Mouse (Mus musculus) lung, embryonic 14.5 days (tissue): ENCODE measurements around the gene Tyw3. TPM values are rescaled to one million over a fixed set of nuclear protein-coding genes. Genes with fewer than 3 reads are reported as not detected.
"Not testable (repeated sequence)": the region's sequence is repeated elsewhere in the genome, so short reads cannot be mapped to it uniquely, and the experiment has no call there.

Experiments used
- ATAC-seq: fragments of 200-750 bp; cut with Nextera tagmentation; 2 replicates; pipeline ENCODE4 v1.8.0; 2017; ENCODE audit warnings: mild to moderate bottlenecking, moderate TSS enrichment, moderate library complexity; ENCODE audit not compliant: insufficient read depth
- DNase-seq: peaks from one replicate; pipeline ENCODE4 v3.0.0-alpha.2; 2015
- H3K27ac ChIP-seq: fragments of 300-500 bp; sonication (generic); 2 replicates; pipeline ENCODE4 v1.5.1; 2014; ENCODE audit warnings: low read depth, mild to moderate bottlenecking, moderate library complexity
- H3K27me3 ChIP-seq: fragments of 300-500 bp; sonication (generic); 2 replicates; pipeline ENCODE4 v1.6.1; 2014; ENCODE audit warnings: low read length, control low read depth; ENCODE audit not compliant: insufficient read depth
- H3K36me3 ChIP-seq: fragments of 300-500 bp; sonication (generic); 2 replicates; pipeline ENCODE4 v1.6.1; 2014; ENCODE audit warnings: control low read depth; ENCODE audit not compliant: insufficient read depth
- H3K4me1 ChIP-seq: fragments of 300-500 bp; sonication (generic); 2 replicates; pipeline ENCODE4 v1.6.1; 2014; ENCODE audit warnings: antibody characterized with exemption, control low read depth; ENCODE audit not compliant: insufficient read depth
- H3K4me2 ChIP-seq: fragments of 300-500 bp; sonication (generic); 2 replicates; pipeline ENCODE4 v1.6.1; 2014; ENCODE audit warnings: mild to moderate bottlenecking
- H3K4me3 ChIP-seq: fragments of 300-500 bp; sonication (generic); 2 replicates; pipeline ENCODE4 v1.5.1; 2014; ENCODE audit warnings: low read depth, low read length
- H3K9ac ChIP-seq: fragments of 300-500 bp; sonication (generic); 2 replicates; pipeline ENCODE4 v1.6.1; 2014
- H3K9me3 ChIP-seq: fragments of 300-500 bp; sonication (generic); 2 replicates; pipeline ENCODE4 v1.6.1; 2016; ENCODE audit warnings: low read depth, low read length, control low read depth
- CTCF ChIP-seq: IDR thresholded peaks from 2 replicates; pipeline ENCODE4 v1.5.1; 2016; ENCODE audit warnings: antibody characterized with exemption, low read depth
- WGBS: fragments of 180-500 bp; shearing (Covaris S2); extraction: QIAGEN DNeasy Blood & Tissue Kit; methylation state at CpG from one replicate; pipeline ENCODE4 v1.1.7; 2014; 5-methylcytosine and 5-hydroxymethylcytosine counted together
- polyA plus RNA-seq: library from polyadenylated mRNA; unstranded; fragments of >200 nt; fragmentation: Nextera tagmentation; extraction: Ambion mirVana; gene quantifications from 2 replicates; pipeline ENCODE4 v1.2.1, GENCODE M21; 2014

The Tyw3 gene
- 15.9 and 17.9 TPM in 2 replicates for polyA plus RNA-seq

- ATAC-seq = peak; percentile 98
- TF ChIP-seq CTCF = peak; percentile 74
- under 1% methylated on average over 38 of the region's 38 CpGs for WGBS
Observed at GRCm38 (mm10) chr3:154596934-154597554, at the start of gene Tyw3. Gene Tyw3, minus strand, starts transcription at chr3:154597104.

GRCm38 (mm10) chr3:154633091-154633490, 36.2 kb upstream of the Tyw3 start:
- no peaks in the 10 kb centered on the region for H3K4me1 ChIP-seq
- no peaks in the 10 kb centered on the region for H3K36me3 ChIP-seq
- no peak for TF ChIP-seq CTCF
- 89% methylated on average over 5 of the region's 5 CpGs for WGBS
- no peaks in the 10 kb centered on the region for H3K27me3 ChIP-seq
- H3K4me3 ChIP-seq = no peak overlapping the region
- ATAC-seq (no peak), DNase-seq (no peak)
- no peaks in the 10 kb centered on the region for H3K9me3 ChIP-seq
- no peak overlapping the region for H3K9ac ChIP-seq
- no peak overlapping the region for H3K4me2 ChIP-seq
- H3K27ac ChIP-seq = no peak overlapping the region

More at GRCm38 (mm10) chr3:154596934-154597554, at the start of gene Tyw3:
- Histone ChIP-seq H3K4me3 (peak within 1 kb of the TSS; percentile 84), H3K27me3 (no peaks in the 10 kb centered on the region), H3K4me2 (peak within 1 kb of the TSS; percentile 75), H3K9ac (peak within 1 kb of the TSS; percentile 87), H3K9me3 (no peaks in the 10 kb centered on the region), H3K4me1 (no peaks in the 10 kb centered on the region), H3K27ac (peak within 1 kb of the TSS; percentile 98), H3K36me3 (peaks cover 25% of the 10 kb centered on the region)
- peak; percentile 99 for DNase-seq

GRCm38 (mm10) chr3:154631281-154631680, 34.4 kb upstream of the Tyw3 start:
- 86% methylated on average over 2 of the region's 2 CpGs for WGBS
- not testable (repeated sequence) for H3K27me3 ChIP-seq, DNase-seq, ATAC-seq, H3K36me3 ChIP-seq, H3K27ac ChIP-seq, H3K9me3 ChIP-seq, H3K4me1 ChIP-seq, H3K4me3 ChIP-seq, H3K9ac ChIP-seq, H3K4me2 ChIP-seq

GRCm38 (mm10) chr3:154628284-154628683, 31.4 kb upstream of the Tyw3 start:
- Histone ChIP-seq H3K4me3 (no peak overlapping the region), H3K4me1 (no peaks in the 10 kb centered on the region), H3K36me3 (no peaks in the 10 kb centered on the region), H3K27me3 (no peaks in the 10 kb centered on the region), H3K4me2 (no peak overlapping the region), H3K9me3 (no peaks in the 10 kb centered on the region), H3K27ac (no peak overlapping the region), H3K9ac (no peak overlapping the region)
- TF ChIP-seq CTCF = no peak
- DNase-seq = no peak
- peak; percentile 70; the same call in 1 of the 2 replicates for ATAC-seq

GRCm38 (mm10) chr3:154616106-154616505, 19.2 kb upstream of the Tyw3 start:
- Histone ChIP-seq H3K36me3 (0 out of 2 replicates have a peak, but pooled peaks cover 5% of the 10 kb centered on the region), H3K27me3 (no peaks in the 10 kb centered on the region), H3K9ac (no peak overlapping the region), H3K9me3 (no peaks in the 10 kb centered on the region), H3K27ac (no peak overlapping the region), H3K4me3 (no peak overlapping the region), H3K4me2 (no peak overlapping the region), H3K4me1 (no peaks in the 10 kb centered on the region)
- ATAC-seq = no peak
- WGBS = 85% methylated on average over 4 of the region's 4 CpGs
- no peak for TF ChIP-seq CTCF
- no peak for DNase-seq

GRCm38 (mm10) chr3:154615304-154615703, 18.4 kb upstream of the Tyw3 start:
- no peak for TF ChIP-seq CTCF

GRCm38 (mm10) chr3:154614771-154615170, 17.9 kb upstream of the Tyw3 start:
- H3K4me1 ChIP-seq = no peaks in the 10 kb centered on the region
- 0 out of 2 replicates have a peak, but pooled peaks cover 5% of the 10 kb centered on the region for H3K36me3 ChIP-seq
- H3K4me3 ChIP-seq = no peak overlapping the region
- no peak overlapping the region for H3K27ac ChIP-seq
- ATAC-seq = no peak
- TF ChIP-seq CTCF = no peak
- WGBS = 91% methylated on average over 8 of the region's 8 CpGs
- H3K27me3 ChIP-seq = no peaks in the 10 kb centered on the region
- no peaks in the 10 kb centered on the region for H3K9me3 ChIP-seq
- no peak overlapping the region for H3K9ac ChIP-seq
- H3K4me2 ChIP-seq = no peak overlapping the region
- DNase-seq = no peak

More at GRCm38 (mm10) chr3:154615304-154615703, 18.4 kb upstream of the Tyw3 start:
- Histone ChIP-seq H3K4me3 (no peak overlapping the region), H3K36me3 (0 out of 2 replicates have a peak, but pooled peaks cover 5% of the 10 kb centered on the region), H3K27ac (no peak overlapping the region), H3K9me3 (no peaks in the 10 kb centered on the region), H3K27me3 (no peaks in the 10 kb centered on the region), H3K4me1 (no peaks in the 10 kb centered on the region), H3K9ac (no peak overlapping the region), H3K4me2 (no peak overlapping the region)
- DNase-seq (no peak), ATAC-seq (no peak)
- WGBS = 90% methylated on average over 7 of the region's 7 CpGs
